Mouse (Mus musculus) MEL (cell line): ENCODE data around the gene Mettl5. TPM values are rescaled to one million over a fixed set of nuclear protein-coding genes. Genes with fewer than 3 reads are reported as not detected.
A peak's percentile ranks its signal among the peaks of the same experiment; 100 is the strongest.

Experiments used
- DNase-seq: peaks from one replicate; pipeline ENCODE4 v3.0.0; 2011; ENCODE audit warnings: low read depth, low spot score
- H3K27ac ChIP-seq: 2 replicates; pipeline ENCODE4 v1.5.1; 2012; ENCODE audit warnings: low read depth, mild to moderate bottlenecking, control low read depth, low read length, moderate library complexity; ENCODE audit not compliant: control insufficient read depth
- H3K27me3 ChIP-seq, 2 experiments: fragments of 150-350 bp in 1 of 2; sonication (generic) in 1 of 2; 2 replicates each; pipeline ENCODE4 v1.6.1; 2012; ENCODE audit warnings: low read length in 2 of 2, mild to moderate bottlenecking in 2 of 2, improper control_type of control experiment in 1 of 2, moderate library complexity in 1 of 2; ENCODE audit not compliant: insufficient read depth in 2 of 2, control insufficient read depth in 1 of 2
- H3K36me3 ChIP-seq, 2 experiments: 2 replicates each; pipeline ENCODE4 v1.6.1; 2012 to 2014; ENCODE audit warnings: low read length in 2 of 2, improper control_type of control experiment in 1 of 2, inconsistent platforms in 1 of 2, mild to moderate bottlenecking in 1 of 2; ENCODE audit not compliant: insufficient read depth in 2 of 2, control insufficient read depth in 1 of 2
- H3K4me1 ChIP-seq, 2 experiments: fragments of 150-350 bp in 1 of 2; sonication (generic) in 1 of 2; 2 replicates each; pipeline ENCODE4 v1.6.1; 2012; ENCODE audit warnings: low read length in 2 of 2, improper control_type of control experiment in 1 of 2, mild to moderate bottlenecking in 1 of 2; ENCODE audit not compliant: insufficient read depth in 2 of 2, control insufficient read depth in 1 of 2
- H3K4me3 ChIP-seq, 2 experiments: fragments of 150-350 bp in 1 of 2; sonication (generic) in 1 of 2; 2 replicates each; pipeline ENCODE4 v1.5.1; 2012; ENCODE audit warnings: low read depth in 2 of 2, low read length in 2 of 2, mild to moderate bottlenecking in 2 of 2, moderate library complexity in 2 of 2, control low read depth in 1 of 2, improper control_type of control experiment in 1 of 2; ENCODE audit not compliant: control insufficient read depth in 1 of 2, insufficient read depth in 1 of 2
- H3K79me2 ChIP-seq: 2 replicates; pipeline ENCODE4 v1.6.1; 2012; ENCODE audit warnings: mild to moderate bottlenecking, low read length, moderate library complexity; ENCODE audit not compliant: control insufficient read depth, poor library complexity, insufficient read depth
- H3K9ac ChIP-seq: 2 replicates; pipeline ENCODE4 v1.6.1; 2012; ENCODE audit warnings: low read depth, mild to moderate bottlenecking, control low read depth, low read length, moderate library complexity; ENCODE audit not compliant: control insufficient read depth, poor library complexity, severe bottlenecking
- H3K9me3 ChIP-seq: fragments of 150-350 bp; sonication (generic); replicated peaks from 2 replicates; pipeline ENCODE4 v1.6.1; 2012; ENCODE audit warnings: mild to moderate bottlenecking, low read length, improper control_type of control experiment, moderate library complexity; ENCODE audit not compliant: insufficient read depth
- BHLHE40 ChIP-seq: IDR thresholded peaks from 2 replicates; pipeline ENCODE4 v1.6.1; 2012; ENCODE audit warnings: low read depth, mild to moderate bottlenecking, inconsistent platforms, low read length, improper control_type of control experiment, borderline replicate concordance
- CHD1 ChIP-seq: IDR thresholded peaks from 2 replicates; pipeline ENCODE4 v1.6.1; 2012; ENCODE audit warnings: low read depth, mild to moderate bottlenecking, inconsistent platforms, low read length, improper control_type of control experiment
- ELF1 ChIP-seq: IDR thresholded peaks from 2 replicates; pipeline ENCODE4 v1.6.1; 2014; ENCODE audit warnings: low read depth, mild to moderate bottlenecking, inconsistent platforms, low read length, improper control_type of control experiment, moderate library complexity
- EP300 ChIP-seq, 2 experiments: IDR thresholded peaks; 2 replicates each; pipeline ENCODE4 v1.6.1; 2011; ENCODE audit warnings: improper control_type of control experiment in 2 of 2, low read length in 2 of 2, low read depth in 1 of 2, mild to moderate bottlenecking in 1 of 2
- GABPA ChIP-seq: IDR thresholded peaks from 2 replicates; pipeline ENCODE4 v1.6.1; 2012; ENCODE audit warnings: low read depth, mild to moderate bottlenecking, inconsistent platforms, low read length, improper control_type of control experiment, moderate library complexity
- KAT2A ChIP-seq: conservative IDR thresholded peaks from 2 replicates; pipeline ENCODE4 v1.6.1; 2012; ENCODE audit warnings: low read depth, low read length, improper control_type of control experiment, inconsistent platforms
- MAFK ChIP-seq: IDR thresholded peaks from 2 replicates; pipeline ENCODE4 v1.6.1; 2011; ENCODE audit warnings: low read depth, mild to moderate bottlenecking, low read length, improper control_type of control experiment, borderline replicate concordance
- MAX ChIP-seq: IDR thresholded peaks from 2 replicates; pipeline ENCODE4 v1.6.1; 2011; ENCODE audit warnings: low read length, improper control_type of control experiment
- MYC ChIP-seq: IDR thresholded peaks from 2 replicates; pipeline ENCODE4 v1.6.1; 2011; ENCODE audit warnings: low read depth, mild to moderate bottlenecking, low read length, improper control_type of control experiment, moderate library complexity
- NELFE ChIP-seq: IDR thresholded peaks from 2 replicates; pipeline ENCODE4 v1.6.1; 2011; ENCODE audit warnings: low read depth, low read length, improper control_type of control experiment
- POLR2A ChIP-seq, 2 experiments: IDR thresholded peaks; 2 replicates each; pipeline ENCODE4 v1.6.1; 2011 to 2012; ENCODE audit warnings: low read length in 2 of 2, mild to moderate bottlenecking in 2 of 2, control low read depth in 1 of 2, improper control_type of control experiment in 1 of 2, low read depth in 1 of 2, moderate library complexity in 1 of 2; ENCODE audit not compliant: control insufficient read depth in 1 of 2, insufficient read depth in 1 of 2, poor library complexity in 1 of 2
- SIN3A ChIP-seq: IDR thresholded peaks from 2 replicates; pipeline ENCODE4 v1.6.1; 2012; ENCODE audit warnings: low read length, improper control_type of control experiment, inconsistent platforms
- SMC3 ChIP-seq: IDR thresholded peaks from 2 replicates; pipeline ENCODE4 v1.6.1; 2011; ENCODE audit warnings: low read depth, low read length, improper control_type of control experiment
- TCF12 ChIP-seq: IDR thresholded peaks from 2 replicates; pipeline ENCODE4 v1.6.1; 2014; ENCODE audit warnings: low read depth, mild to moderate bottlenecking, inconsistent platforms, low read length, improper control_type of control experiment, moderate library complexity
- USF2 ChIP-seq, 2 experiments: IDR thresholded peaks; 2 replicates each; pipeline ENCODE4 v1.6.1; 2011 to 2012; ENCODE audit warnings: improper control_type of control experiment in 2 of 2, low read length in 2 of 2, borderline replicate concordance in 1 of 2, inconsistent platforms in 1 of 2, low read depth in 1 of 2, mild to moderate bottlenecking in 1 of 2; ENCODE audit not compliant: insufficient read depth in 1 of 2
- ZC3H11A ChIP-seq: IDR thresholded peaks from 2 replicates; pipeline ENCODE4 v1.6.1; 2012; ENCODE audit warnings: low read depth, mild to moderate bottlenecking, inconsistent platforms, low read length, improper control_type of control experiment
- ZKSCAN1 ChIP-seq: IDR thresholded peaks from 2 replicates; pipeline ENCODE4 v1.6.1; 2012; ENCODE audit warnings: low read depth, mild to moderate bottlenecking, inconsistent platforms, low read length, improper control_type of control experiment, moderate library complexity
- ZNF384 ChIP-seq: IDR thresholded peaks from 2 replicates; pipeline ENCODE4 v1.6.1; 2012; ENCODE audit warnings: low read depth, mild to moderate bottlenecking, inconsistent platforms, low read length, improper control_type of control experiment
- polyA plus RNA-seq, 2 experiments: library from polyadenylated mRNA; stranded (reverse) in 1 of 2; unstranded in 1 of 2; fragments of >175 nt in 1 of 2; fragments of >200 nt in 1 of 2; gene quantifications; 2 replicates each; pipeline versions ENCODE4 v1.2.1 to v1.2.4; 2012; ENCODE audit warnings: low replicate concordance in 2 of 2, low read depth in 1 of 2; ENCODE audit not compliant: insufficient read length in 2 of 2, insufficient read depth in 1 of 2, missing spikeins in 1 of 2
- total RNA-seq: library from RNA; depleted of rRNA; stranded (reverse); fragments of 300-350 nt; gene quantifications from 2 replicates; pipeline ENCODE4 v1.2.3, GENCODE M21; 2012

Gene Mettl5
- total and polyA plus RNA-seq, 3 experiments: 27.5 to 29.2 TPM; not detected in 1

DNA sequence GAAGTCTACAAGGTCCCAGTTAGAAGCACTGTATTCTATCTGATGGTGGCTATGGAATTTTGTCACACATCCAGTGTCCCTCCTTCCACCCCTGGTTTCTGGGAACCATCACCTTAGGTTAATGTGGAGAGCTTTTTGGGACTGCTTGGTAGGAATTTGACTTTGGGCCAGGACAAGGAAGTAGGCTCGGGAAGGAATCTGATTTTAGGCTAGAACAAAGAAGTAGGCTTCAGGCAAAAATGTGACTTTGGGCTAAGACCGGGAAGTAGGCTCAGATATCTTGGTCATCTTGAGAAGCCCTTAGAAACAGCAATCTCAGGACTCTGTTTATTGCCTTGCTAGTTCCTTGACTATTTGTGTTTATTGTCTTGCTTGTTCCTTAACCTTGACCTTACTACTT, 3.5 kb upstream of the Mettl5 start:
- Histone ChIP-seq H3K27ac (no peak overlapping the region), H3K36me3 (peaks cover 0 to 6% of the 10 kb centered on the region in 2 experiments; a peak in 2 of 4 replicates), H3K4me1 (peaks cover 0 to 2% of the 10 kb centered on the region in 2 experiments; a peak in 1 of 4 replicates), H3K9me3 (no peaks in the 10 kb centered on the region), H3K79me2 (peaks cover 7% of the 10 kb centered on the region; the same call in 1 of the 2 replicates), H3K4me3 (no peak overlapping the region), H3K9ac (no peak overlapping the region), H3K27me3 (no peaks in the 10 kb centered on the region; a peak in 1 of 4 replicates)
- DNase-seq: no peak
- no peak for TF ChIP-seq KAT2A
- TF ChIP-seq SIN3A: no peak
- no peak for TF ChIP-seq POLR2A (IDR thresholded peaks at IDR 0.05; ENCODE audit: control insufficient read depth in 1 of 2, insufficient read depth in 1 of 2, low read depth in 1 of 2, low read length in 2 of 2, poor library complexity in 1 of 2)
- TF ChIP-seq ZKSCAN1: no peak
- TF ChIP-seq ELF1: no peak
- no peak for TF ChIP-seq BHLHE40
- no peak for TF ChIP-seq CHD1
- TF ChIP-seq EP300 (IDR thresholded peaks at IDR 0.05; ENCODE audit: low read depth in 1 of 2, low read length in 2 of 2): no peak
- no peak for TF ChIP-seq ZNF384
- no peak for TF ChIP-seq TCF12
- no peak for TF ChIP-seq ZC3H11A
- no peak for TF ChIP-seq GABPA
- TF ChIP-seq MAX: no peak
- no peak for TF ChIP-seq MAFK
- no peak for TF ChIP-seq MYC
- TF ChIP-seq SMC3: no peak
- TF ChIP-seq USF2 (IDR thresholded peaks at IDR 0.05; ENCODE audit: borderline replicate concordance in 1 of 2, insufficient read depth in 1 of 2, low read depth in 1 of 2, low read length in 2 of 2): no peak
- TF ChIP-seq NELFE: no peak

DNA sequence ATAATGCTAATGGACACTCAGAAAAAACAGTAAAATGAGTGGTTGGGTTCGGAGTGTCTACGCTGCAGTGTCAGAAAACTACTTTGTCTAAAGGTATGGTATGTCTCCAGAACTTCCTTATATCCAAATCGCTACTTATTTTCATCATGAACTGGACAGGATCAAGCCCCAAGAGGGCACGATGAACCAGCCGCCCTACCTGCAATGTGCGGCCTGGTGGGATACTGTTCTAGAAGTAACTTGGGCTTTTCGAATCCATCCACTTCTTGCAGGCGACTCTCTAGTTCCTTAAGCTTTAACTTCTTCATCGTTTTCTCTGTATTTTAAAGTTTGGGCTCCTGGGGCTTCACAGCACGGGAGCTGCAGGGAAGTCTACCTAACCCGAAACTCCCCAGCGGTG, 365 bp downstream of the Mettl5 start:
- Histone ChIP-seq H3K4me3 (peak overlapping the region; percentile 64 to 95), H3K27ac (peak overlapping the region; percentile 69), H3K9ac (peak overlapping the region; percentile 94), H3K9me3 (no peaks in the 10 kb centered on the region), H3K4me1 (peaks cover 2 to 4% of the 10 kb centered on the region in 2 experiments; a peak in 2 of 4 replicates), H3K27me3 (no peaks in the 10 kb centered on the region), H3K79me2 (peaks cover 16% of the 10 kb centered on the region), H3K36me3 (peaks cover 0 to 10% of the 10 kb centered on the region in 2 experiments; a peak in 3 of 4 replicates)
- DNase-seq: no peak
- TF ChIP-seq MAX (no peak), EP300 (IDR thresholded peaks at IDR 0.05; ENCODE audit: low read depth in 1 of 2, low read length in 2 of 2) (0 out of 4 replicates have a peak, but pooled peaks of 1 of the 2 experiments have one; percentile 13)
- TF ChIP-seq, all 39 proteins: peak for 1
